Mouse (Mus musculus): Measurements from ENCODE around the gene Ccdc24.

Ccdc24 gene

GRCm38 (mm10) chr4:117855146-117855545, 17.2 kb downstream of the Ccdc24 start:
- in situ Hi-C loops (cut with MseI, MboI): no loop called here

- in situ Hi-C loops (cut with MseI, MboI): no loop called here
Measured at GRCm38 (mm10) chr4:117852152-117852868, 20.0 kb downstream of the Ccdc24 start.

GRCm38 (mm10) chr4:117850871-117851270, 21.5 kb downstream of the Ccdc24 start:
- in situ Hi-C loops (cut with MseI, MboI): no loop called here

DNA sequence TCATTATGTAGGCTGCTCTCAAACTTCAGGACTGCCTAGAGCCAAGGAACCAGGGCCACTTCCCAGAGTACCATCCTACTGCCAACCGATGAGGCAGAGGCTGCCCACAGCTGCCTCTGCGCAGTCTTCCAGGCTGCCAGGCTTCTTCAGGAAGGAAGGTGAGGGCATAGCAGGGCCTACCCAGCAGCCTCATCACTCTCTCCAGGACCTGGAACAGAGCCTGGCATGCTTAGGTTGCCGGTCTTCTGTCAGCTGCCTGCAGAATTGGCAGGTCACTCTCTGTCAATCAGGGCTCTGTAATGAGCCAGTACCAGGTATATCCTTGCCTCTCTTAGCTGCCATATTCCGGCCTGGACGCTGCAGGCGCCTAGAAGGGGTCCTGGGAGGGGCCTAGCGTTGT, 22.2 kb downstream of the Ccdc24 start:
- in situ Hi-C loops (cut with MseI, MboI): no loop called here

DNA sequence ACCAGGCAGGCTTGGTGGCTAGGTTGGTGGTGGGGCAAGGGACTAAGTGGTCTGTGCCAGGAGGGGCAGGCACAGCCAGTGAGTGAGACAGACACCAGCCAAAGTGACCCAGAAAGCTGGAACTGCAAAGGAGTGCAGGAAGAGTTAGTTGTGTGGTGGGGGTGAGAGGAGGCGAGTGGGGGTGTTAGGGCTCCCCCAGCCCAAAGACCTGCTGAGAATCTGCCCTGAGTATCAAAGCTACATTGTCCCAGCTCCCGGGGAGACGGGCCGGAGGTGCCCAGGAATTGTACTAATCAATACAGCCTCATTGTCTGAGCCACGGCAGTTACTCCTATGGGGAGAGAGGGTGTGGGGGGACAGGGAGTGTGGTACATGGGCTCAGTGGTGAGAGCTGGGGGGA, 22.9 kb downstream of the Ccdc24 start:
- in situ Hi-C loops (cut with MseI, MboI): no loop called here

DNA sequence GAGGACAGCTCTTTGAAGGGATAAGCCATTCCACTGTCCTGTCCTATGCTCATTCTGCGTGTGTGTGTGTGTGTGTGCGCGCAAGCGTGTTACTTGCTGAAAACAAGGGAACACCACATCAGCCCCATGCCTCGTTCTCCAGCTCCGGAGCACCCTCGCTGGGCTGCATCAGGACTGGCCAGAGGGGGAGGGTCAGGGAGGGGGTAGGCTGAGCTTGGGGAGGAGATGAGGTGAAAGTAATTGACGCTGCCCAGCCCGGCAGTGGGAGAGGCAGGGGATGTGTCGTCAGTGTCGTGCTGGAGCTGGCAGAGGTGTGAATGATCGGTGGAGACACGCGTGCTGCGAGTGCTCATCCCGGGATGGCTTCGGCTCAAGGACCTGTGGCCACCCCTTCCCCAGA, 23.3 kb downstream of the Ccdc24 start:
- in situ Hi-C loops (cut with MseI, MboI): no loop called here

GRCm38 (mm10) chr4:117847011-117847410, 25.3 kb downstream of the Ccdc24 start:
- in situ Hi-C loops (cut with MseI, MboI): no loop called here

DNA sequence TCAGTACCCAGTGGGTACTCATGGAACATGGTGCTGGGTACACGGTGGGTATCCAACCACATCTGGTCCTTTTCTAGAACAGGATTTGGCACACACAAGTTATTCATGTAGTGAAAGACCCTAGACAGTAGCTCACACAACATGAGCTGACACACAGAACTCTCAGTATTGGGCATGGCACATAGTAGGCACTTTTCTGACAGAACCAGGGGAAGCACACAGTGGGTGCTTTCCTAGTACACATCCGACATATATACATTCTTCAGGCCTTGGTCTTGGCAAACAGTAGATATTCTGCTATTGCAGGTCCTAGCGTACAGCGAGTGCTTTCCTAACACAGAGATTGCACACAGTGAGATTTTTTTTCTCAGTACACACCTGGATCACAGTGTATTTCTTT, 26.1 kb downstream of the Ccdc24 start:
- in situ Hi-C loops (cut with MseI, MboI): no loop called here

DNA sequence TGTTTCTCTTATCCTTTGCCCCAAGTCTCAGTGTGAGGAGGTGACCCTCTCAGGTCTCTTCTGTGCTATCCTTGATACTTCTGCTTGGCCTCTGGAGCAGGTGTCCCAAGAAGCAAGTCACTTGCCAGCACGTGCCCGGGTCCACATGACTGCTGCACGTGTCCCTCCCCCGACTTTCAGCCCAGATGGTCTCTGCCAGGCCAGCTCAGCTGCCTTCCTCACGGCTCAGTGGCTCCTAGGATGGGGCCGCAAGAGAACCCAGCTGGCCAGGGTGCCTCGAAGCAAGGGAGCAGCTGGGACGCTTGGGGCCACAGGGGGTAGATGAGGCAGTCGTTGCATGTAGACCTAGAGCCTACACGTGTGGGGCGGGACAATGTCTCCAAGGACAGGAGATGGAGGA, 27.0 kb downstream of the Ccdc24 start:
- in situ Hi-C loops (cut with MseI, MboI): no loop called here

- in situ Hi-C loops (cut with MseI, MboI): no loop called here
Measured at GRCm38 (mm10) chr4:117844467-117844866, 27.9 kb downstream of the Ccdc24 start.

DNA sequence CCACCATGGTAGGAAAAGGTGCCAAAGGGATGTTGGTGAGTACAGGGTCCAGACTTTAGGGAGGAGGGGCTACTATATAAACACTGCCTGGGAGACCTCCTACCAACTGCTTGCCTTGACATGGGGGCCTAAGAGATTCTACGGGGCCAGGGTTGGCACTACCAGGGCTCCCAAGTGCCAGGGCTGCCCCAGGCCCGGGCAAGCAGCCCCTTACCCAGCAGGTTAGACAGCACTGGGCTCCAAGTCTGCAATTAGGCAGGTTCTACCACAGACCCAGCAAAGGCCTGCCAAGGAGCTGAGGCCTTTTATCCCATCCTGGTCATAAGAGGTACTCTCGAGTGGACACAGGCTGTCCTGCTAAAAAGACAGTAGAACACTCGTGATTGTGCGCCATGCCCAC, 29.3 kb downstream of the Ccdc24 start:
- in situ Hi-C loops (cut with MseI, MboI): no loop called here

DNA sequence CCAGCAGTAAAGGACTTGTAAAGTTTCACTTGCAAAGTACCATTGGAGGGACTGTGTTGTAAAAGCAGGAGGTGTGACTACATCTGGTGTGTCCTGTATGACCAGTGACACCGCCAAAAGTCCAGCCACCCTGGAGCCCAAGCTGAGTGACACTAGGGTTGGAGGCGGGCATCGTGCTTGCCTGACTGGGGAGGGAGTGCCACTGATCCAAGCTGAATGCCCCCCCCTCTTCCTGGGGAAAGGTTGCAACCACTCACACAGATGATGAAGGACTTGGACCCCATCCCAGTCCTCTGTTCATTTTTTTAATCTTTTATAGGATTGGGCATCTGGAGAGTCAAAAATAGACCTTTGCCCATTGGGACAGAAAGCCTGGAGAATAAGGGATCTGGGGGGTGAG, 30.8 kb downstream of the Ccdc24 start:
- in situ Hi-C loops (cut with MseI, MboI): no loop called here

- in situ Hi-C loops (cut with MseI, MboI): no loop called here
Measured at GRCm38 (mm10) chr4:117840821-117841220, 31.5 kb downstream of the Ccdc24 start.

GRCm38 (mm10) chr4:117839366-117839765, 33.0 kb downstream of the Ccdc24 start:
- in situ Hi-C loops (cut with MseI, MboI): loop anchor here in 1 of 2 experiments (10.0 kb wide), 1 partner anchor 245 kb away; no protein-coding TSS in a partner anchor

DNA sequence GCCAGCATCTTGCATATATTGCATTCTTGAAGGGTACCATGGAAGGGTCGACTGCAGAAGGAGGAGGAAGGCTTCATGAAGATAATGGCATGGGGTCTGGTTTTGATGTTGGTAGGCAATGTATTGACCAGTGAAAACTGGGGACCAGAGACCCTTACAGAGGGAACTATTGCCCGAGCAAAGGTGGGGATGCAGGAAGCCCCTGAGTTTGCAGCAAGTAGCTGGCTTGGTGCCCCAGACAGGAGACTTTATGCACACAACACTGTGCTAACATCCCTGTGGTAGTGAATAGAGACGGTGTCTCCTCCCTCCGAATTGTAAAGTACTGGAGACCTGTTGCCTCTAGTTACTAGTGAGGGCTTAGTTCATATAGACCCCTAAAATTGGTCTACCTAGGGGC, 35.1 kb downstream of the Ccdc24 start:
- in situ Hi-C loops (cut with MseI, MboI): loop anchor here in 1 of 2 experiments (10.0 kb wide), 1 partner anchor 248 kb away; no protein-coding TSS in a partner anchor

DNA sequence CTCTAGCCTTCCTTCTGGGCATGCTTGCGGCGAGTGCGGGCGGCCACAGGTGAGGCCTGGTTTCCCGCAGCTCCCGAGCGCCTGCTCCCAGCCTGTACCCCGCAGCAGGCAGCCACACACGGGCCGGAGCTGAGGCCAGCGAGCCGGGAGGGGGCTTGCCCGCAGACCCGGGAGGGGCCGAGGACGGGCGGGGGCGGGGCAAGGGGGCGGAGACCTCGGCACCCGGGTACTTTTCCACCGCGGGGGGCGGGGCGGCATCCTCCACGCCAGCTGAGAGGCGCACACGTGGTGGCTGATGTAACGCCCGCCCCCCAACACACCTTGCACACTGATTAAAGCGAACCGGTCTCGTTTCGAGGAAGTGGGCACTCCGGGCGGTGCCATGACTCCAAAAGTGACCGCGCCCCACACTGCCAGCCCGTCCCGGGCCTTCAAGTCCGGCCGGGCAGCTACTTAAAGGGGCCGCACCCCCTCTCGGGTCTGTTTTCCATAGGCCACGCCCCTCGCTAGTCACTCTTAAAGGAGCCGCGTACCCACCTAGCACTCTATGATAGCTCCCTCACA, 36.1 kb downstream of the Ccdc24 start:
- in situ Hi-C loops (cut with MseI, MboI): loop anchor here in 1 of 2 experiments (10.0 kb wide), 1 partner anchor 249 kb away; no protein-coding TSS in a partner anchor

GRCm38 (mm10) chr4:117835531-117836111, 36.7 kb downstream of the Ccdc24 start:
- in situ Hi-C loops (cut with MseI, MboI): loop anchor here in 1 of 2 experiments (10.0 kb wide), 1 partner anchor 249 kb away; no protein-coding TSS in a partner anchor

- in situ Hi-C loops (cut with MseI, MboI): loop anchor here (5.0 to 10.0 kb wide), 2 partner anchors 32 to 250 kb away; no protein-coding TSS in a partner anchor
Measured at GRCm38 (mm10) chr4:117834845-117835530, 37.4 kb downstream of the Ccdc24 start.

- in situ Hi-C loops (cut with MseI, MboI): loop anchor here (5.0 to 10.0 kb wide), 2 partner anchors 33 to 250 kb away; no protein-coding TSS in a partner anchor
Measured at GRCm38 (mm10) chr4:117834457-117834844, 37.9 kb downstream of the Ccdc24 start, which contains the start of gene Slc6a9. TSS of gene Slc6a9 (plus strand) at chr4:117834506.

- in situ Hi-C loops (cut with MseI, MboI): loop anchor here (5.0 to 10.0 kb wide), 2 partner anchors 35 to 253 kb away; no protein-coding TSS in a partner anchor
Measured at GRCm38 (mm10) chr4:117831920-117832691, 40.3 kb downstream of the Ccdc24 start.

- in situ Hi-C loops (cut with MseI, MboI): loop anchor here (5.0 to 10.0 kb wide), 2 partner anchors 36 to 253 kb away; no protein-coding TSS in a partner anchor
Measured at GRCm38 (mm10) chr4:117831499-117831898, 40.9 kb downstream of the Ccdc24 start.

All from mouse trophoblast stem cell (cell line).